Mouse (Mus musculus) CH12.LX (cell line): ENCODE data around the gene BC030499. TPM values are rescaled to one million over a fixed set of nuclear protein-coding genes. Genes with fewer than 3 reads are reported as not detected.
A peak's percentile ranks its signal among the peaks of the same experiment; 100 is the strongest.

Source experiments
- DNase-seq: peaks from one replicate; pipeline ENCODE4 v3.0.0-alpha.2; 2013; ENCODE audit errors: extremely low read depth
- H3K27ac ChIP-seq: 2 replicates; pipeline ENCODE4 v1.5.1; 2012; ENCODE audit warnings: low read depth, mild to moderate bottlenecking, control low read depth, moderate library complexity; ENCODE audit not compliant: insufficient read depth
- H3K27me3 ChIP-seq: replicated peaks from 2 replicates; pipeline ENCODE3; 2012; ENCODE audit warnings: inconsistent platforms
- H3K36me3 ChIP-seq, 2 experiments: replicated peaks in 1 of 2; 2 replicates each; pipeline versions ENCODE3 to v1.6.1; 2012; ENCODE audit warnings: inconsistent platforms in 1 of 2, low read length in 1 of 2, mild to moderate bottlenecking in 1 of 2, mixed read lengths in 1 of 2, moderate library complexity in 1 of 2; ENCODE audit not compliant: control insufficient read depth in 1 of 2, insufficient read depth in 1 of 2
- H3K4me1 ChIP-seq, 2 experiments: 2 replicates each; pipeline ENCODE4 v1.6.1; 2012; ENCODE audit warnings: inconsistent platforms in 1 of 2, moderate library complexity in 1 of 2; ENCODE audit not compliant: insufficient read depth in 2 of 2, control insufficient read depth in 1 of 2
- H3K4me2 ChIP-seq: 2 replicates; pipeline ENCODE4 v1.6.1; 2012; ENCODE audit warnings: low read depth, mild to moderate bottlenecking, control low read depth; ENCODE audit not compliant: poor library complexity, insufficient read depth, severe bottlenecking
- H3K4me3 ChIP-seq, 3 experiments: fragments of 150-350 bp in 1 of 3; sonication (generic) in 1 of 3; replicated peaks in 1 of 3; 2 replicates each; pipeline versions ENCODE3 to v1.5.1; 2011 to 2012; ENCODE audit warnings: low read depth in 2 of 3, low read length in 2 of 3, mild to moderate bottlenecking in 2 of 3, moderate library complexity in 2 of 3, control low read depth in 1 of 3, improper control_type of control experiment in 1 of 3, inconsistent platforms in 1 of 3, mixed read lengths in 1 of 3; ENCODE audit not compliant: poor library complexity in 1 of 3
- H3K79me2 ChIP-seq: replicated peaks from 2 replicates; pipeline ENCODE4 v1.6.1; 2012; ENCODE audit warnings: mild to moderate bottlenecking, moderate library complexity; ENCODE audit not compliant: control insufficient read depth, poor library complexity, insufficient read depth, severe bottlenecking; ENCODE audit errors: extremely low read depth
- H3K9ac ChIP-seq: 2 replicates; pipeline ENCODE4 v1.6.1; 2012; ENCODE audit warnings: low read depth, mild to moderate bottlenecking, control low read depth, moderate library complexity; ENCODE audit not compliant: insufficient read depth
- H3K9me3 ChIP-seq: replicated peaks from 2 replicates; pipeline ENCODE3; 2012; ENCODE audit warnings: low read length, inconsistent platforms, mixed read lengths
- BHLHE40 ChIP-seq: IDR thresholded peaks from 2 replicates; pipeline ENCODE4 v1.6.1; 2011; ENCODE audit warnings: mild to moderate bottlenecking, low read depth, low read length, improper control_type of control experiment
- CHD1 ChIP-seq: IDR thresholded peaks from 2 replicates; pipeline ENCODE4 v1.6.1; 2012; ENCODE audit warnings: low read depth, low read length, improper control_type of control experiment, inconsistent platforms
- CHD2 ChIP-seq: IDR thresholded peaks from 2 replicates; pipeline ENCODE4 v1.6.1; 2011; ENCODE audit warnings: low read length, improper control_type of control experiment
- E2F4 ChIP-seq: IDR thresholded peaks from 2 replicates; pipeline ENCODE4 v1.6.1; 2011; ENCODE audit warnings: low read depth, low read length, improper control_type of control experiment; ENCODE audit not compliant: insufficient replicate concordance
- ETS1 ChIP-seq: conservative IDR thresholded peaks from 2 replicates; pipeline ENCODE4 v1.6.1; 2012; ENCODE audit warnings: low read depth, mild to moderate bottlenecking, inconsistent platforms, low read length, improper control_type of control experiment, moderate library complexity
- GABPA ChIP-seq: IDR thresholded peaks from 2 replicates; pipeline ENCODE4 v1.6.1; 2012; ENCODE audit warnings: low read depth, low read length, improper control_type of control experiment, inconsistent platforms; ENCODE audit not compliant: insufficient replicate concordance
- HCFC1 ChIP-seq: IDR thresholded peaks from 2 replicates; pipeline ENCODE4 v1.6.1; 2012; ENCODE audit warnings: low read depth, mild to moderate bottlenecking, inconsistent platforms, low read length, improper control_type of control experiment
- IRF4 ChIP-seq: IDR thresholded peaks from 2 replicates; pipeline ENCODE4 v1.6.1; 2014; ENCODE audit warnings: low read depth, mild to moderate bottlenecking, inconsistent platforms, low read length, improper control_type of control experiment
- JUN ChIP-seq: IDR thresholded peaks from 2 replicates; pipeline ENCODE4 v1.6.1; 2011; ENCODE audit warnings: low read depth, mild to moderate bottlenecking, low read length, improper control_type of control experiment, moderate library complexity; ENCODE audit not compliant: insufficient read depth
- JUND ChIP-seq: conservative IDR thresholded peaks from 2 replicates; pipeline ENCODE4 v1.6.1; 2011; ENCODE audit warnings: low read depth, low read length, improper control_type of control experiment
- KAT2A ChIP-seq: IDR thresholded peaks from 2 replicates; pipeline ENCODE4 v1.6.1; 2012; ENCODE audit warnings: low read length, improper control_type of control experiment, inconsistent platforms; ENCODE audit not compliant: insufficient replicate concordance
- MAFK ChIP-seq: IDR thresholded peaks from 2 replicates; pipeline ENCODE4 v1.6.1; 2011; ENCODE audit warnings: low read length, improper control_type of control experiment; ENCODE audit not compliant: insufficient replicate concordance
- MAX ChIP-seq: IDR thresholded peaks from 2 replicates; pipeline ENCODE4 v1.6.1; 2011; ENCODE audit warnings: low read length, improper control_type of control experiment
- MAZ ChIP-seq: IDR thresholded peaks from 2 replicates; pipeline ENCODE4 v1.6.1; 2012; ENCODE audit warnings: low read depth, mild to moderate bottlenecking, inconsistent platforms, low read length, improper control_type of control experiment, moderate library complexity
- MEF2A ChIP-seq: IDR thresholded peaks from 2 replicates; pipeline ENCODE4 v1.6.1; 2014; ENCODE audit warnings: low read depth, mild to moderate bottlenecking, inconsistent platforms, low read length, improper control_type of control experiment, borderline replicate concordance
- MXI1 ChIP-seq: IDR thresholded peaks from 2 replicates; pipeline ENCODE4 v1.6.1; 2011; ENCODE audit warnings: mild to moderate bottlenecking, low read depth, low read length, improper control_type of control experiment
- MYC ChIP-seq: IDR thresholded peaks from 2 replicates; pipeline ENCODE4 v1.6.1; 2011; ENCODE audit warnings: low read depth, mild to moderate bottlenecking, improper control_type of control experiment, low read length
- NELFE ChIP-seq: IDR thresholded peaks from 2 replicates; pipeline ENCODE4 v1.6.1; 2011; ENCODE audit warnings: low read depth, low read length, improper control_type of control experiment
- NRF1 ChIP-seq: IDR thresholded peaks from 2 replicates; pipeline ENCODE4 v1.6.1; 2014; ENCODE audit warnings: low read depth, mild to moderate bottlenecking, inconsistent platforms, low read length, improper control_type of control experiment, moderate library complexity
- PAX5 ChIP-seq: IDR thresholded peaks from 2 replicates; pipeline ENCODE4 v1.6.1; 2012; ENCODE audit warnings: low read length, inconsistent platforms, mixed read lengths
- POLR2A ChIP-seq: IDR thresholded peaks from 2 replicates; pipeline ENCODE4 v1.6.1; 2011; ENCODE audit warnings: low read depth, mild to moderate bottlenecking, improper control_type of control experiment, low read length
- RAD21 ChIP-seq: IDR thresholded peaks from 2 replicates; pipeline ENCODE4 v1.6.1; 2011; ENCODE audit warnings: low read depth, mild to moderate bottlenecking, low read length, improper control_type of control experiment, moderate library complexity
- RCOR1 ChIP-seq: conservative IDR thresholded peaks from 2 replicates; pipeline ENCODE4 v1.6.1; 2012; ENCODE audit warnings: low read depth, mild to moderate bottlenecking, inconsistent platforms, low read length, improper control_type of control experiment
- SMC3 ChIP-seq: IDR thresholded peaks from 2 replicates; pipeline ENCODE4 v1.6.1; 2011; ENCODE audit warnings: low read depth, low read length, improper control_type of control experiment
- TBP ChIP-seq: conservative IDR thresholded peaks from 2 replicates; pipeline ENCODE4 v1.6.1; 2011; ENCODE audit warnings: low read depth, low read length, improper control_type of control experiment
- TCF12 ChIP-seq: IDR thresholded peaks from 2 replicates; pipeline ENCODE4 v1.6.1; 2014; ENCODE audit warnings: low read depth, mild to moderate bottlenecking, inconsistent platforms, low read length, improper control_type of control experiment
- UBTF ChIP-seq: IDR thresholded peaks from 2 replicates; pipeline ENCODE4 v1.6.1; 2012; ENCODE audit warnings: low read depth, mild to moderate bottlenecking, inconsistent platforms, low read length, improper control_type of control experiment, moderate library complexity
- USF1 ChIP-seq: IDR thresholded peaks from 2 replicates; pipeline ENCODE4 v1.6.1; 2014; ENCODE audit warnings: low read depth, mild to moderate bottlenecking, inconsistent platforms, low read length, improper control_type of control experiment
- USF2 ChIP-seq: conservative IDR thresholded peaks from 2 replicates; pipeline ENCODE4 v1.6.1; 2011; ENCODE audit warnings: low read depth, low read length, improper control_type of control experiment
- ZC3H11A ChIP-seq: IDR thresholded peaks from 2 replicates; pipeline ENCODE4 v1.6.1; 2012; ENCODE audit warnings: low read depth, mild to moderate bottlenecking, inconsistent platforms, low read length, improper control_type of control experiment
- ZKSCAN1 ChIP-seq: IDR thresholded peaks from 2 replicates; pipeline ENCODE4 v1.6.1; 2012; ENCODE audit warnings: low read depth, inconsistent platforms, low read length, improper control_type of control experiment, borderline replicate concordance
- ZMIZ1 ChIP-seq: IDR thresholded peaks from 2 replicates; pipeline ENCODE4 v1.6.1; 2012; ENCODE audit warnings: low read depth, mild to moderate bottlenecking, inconsistent platforms, low read length, improper control_type of control experiment
- dilution Hi-C: fragments of 300-500 bp; cut with MboI; formaldehyde crosslinking; loops from 2 replicates; pipeline ENCODE4 v1.14.3; 2020; ENCODE audit warnings: low sequenced_read_pairs; ENCODE audit not compliant: extremely low pct_unique_long_range_greater_than_20kb, extremely low pct_ligation_motif_present
- in situ Hi-C: fragments of 300-500 bp; cut with MboI; formaldehyde crosslinking; loops from 3 replicates; pipeline ENCODE4 v1.14.3; 2019; ENCODE audit warnings: low sequenced_read_pairs, low pct_ligation_motif_present, low pct_unique_long_range_greater_than_20kb, mixed read lengths
- polyA plus RNA-seq: library from polyadenylated mRNA; unstranded; fragments of >175 nt; gene quantifications from 2 replicates; pipeline ENCODE4 v1.2.1, GENCODE M21; 2012; ENCODE audit warnings: low read depth; ENCODE audit not compliant: insufficient read length
- total RNA-seq, 2 experiments: library from RNA; depleted of rRNA; stranded (reverse); fragments of 300-350 nt in 1 of 2; fragments of >200 nt in 1 of 2; gene quantifications; 2 replicates each; pipeline ENCODE4 v1.2.3; 2012 to 2014

Gene BC030499
- total and polyA plus RNA-seq, 3 experiments, result 0.81 to 1.3 (median 1.1) TPM

DNA sequence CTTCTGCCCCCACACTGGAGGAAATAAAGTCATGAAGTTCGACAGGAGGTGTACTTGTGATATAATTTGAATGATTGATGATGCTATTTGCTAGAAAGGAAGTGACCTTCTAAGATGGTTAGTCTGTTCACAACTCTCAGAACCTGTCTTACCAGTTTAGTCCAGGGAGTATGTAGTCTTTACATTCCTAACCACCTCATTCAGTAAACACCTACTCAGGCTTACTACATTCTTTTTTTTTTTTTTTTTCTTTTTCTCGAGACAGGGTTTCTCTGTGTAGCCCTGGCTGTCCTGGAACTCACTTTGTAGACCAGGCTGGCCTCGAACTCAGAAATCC, 43.7 kb upstream of the BC030499 start:
- H3K9me3 ChIP-seq, result no peaks in the 10 kb centered on the region
- peaks cover 74% of the 10 kb centered on the region for H3K79me2 ChIP-seq
- no peak for DNase-seq
- peaks cover 8 to 59% of the 10 kb centered on the region in 2 experiments for H3K4me1 ChIP-seq
- TF ChIP-seq CHD1, result no peak
- TF ChIP-seq ZMIZ1, result 0 out of 2 replicates have a peak, but pooled peaks have one; percentile 9
- peak overlapping the region; percentile 3; the same call in 1 of the 2 replicates for H3K27ac ChIP-seq
- peak overlapping the region; percentile 91 to 98 (median 97) for H3K4me3 ChIP-seq
- H3K36me3 ChIP-seq, result peaks cover 13 to 42% of the 10 kb centered on the region in 2 experiments
- H3K27me3 ChIP-seq, result no peaks in the 10 kb centered on the region
- in situ Hi-C loops, result no loop called here
- H3K9ac ChIP-seq, result peak overlapping the region; percentile 97
- peak overlapping the region; percentile 100 for H3K4me2 ChIP-seq
- dilution Hi-C loops, result no loop called here

GRCm38 (mm10) chr11:78247727-78248140, 42.9 kb upstream of the BC030499 start:
- peak overlapping the region; percentile 97 for H3K9ac ChIP-seq
- no peaks in the 10 kb centered on the region for H3K27me3 ChIP-seq
- peaks cover 18 to 44% of the 10 kb centered on the region in 2 experiments for H3K36me3 ChIP-seq
- in situ Hi-C loops (no loop called here), dilution Hi-C loops (no loop called here)
- H3K4me1 ChIP-seq, result peaks cover 8 to 53% of the 10 kb centered on the region in 2 experiments
- H3K4me3 ChIP-seq, result peak overlapping the region; percentile 64 to 98 (median 65)
- H3K9me3 ChIP-seq, result no peaks in the 10 kb centered on the region
- peaks cover 67% of the 10 kb centered on the region for H3K79me2 ChIP-seq
- peak overlapping the region; percentile 100 for H3K4me2 ChIP-seq
- peak; percentile 96 for DNase-seq
- H3K27ac ChIP-seq, result peak overlapping the region; percentile 19; the same call in 1 of the 2 replicates
- TF ChIP-seq IRF4 (peak; percentile 48), MAFK (peak; percentile 80), USF2 (no peak), BHLHE40 (no peak), MXI1 (no peak), MYC (0 out of 2 replicates have a peak, but pooled peaks have one; percentile 61), CHD1 (no peak; the same call in 1 of the 2 replicates), JUN (no peak), NRF1 (no peak), GABPA (no peak), SMC3 (no peak), ETS1 (no peak; the same call in 1 of the 2 replicates), ZMIZ1 (peak; percentile 71), ZC3H11A (no peak), TBP (peak; percentile 75), USF1 (no peak), UBTF (no peak), PAX5 (no peak), MEF2A (no peak; the same call in 1 of the 2 replicates), POLR2A (peak; percentile 85), TCF12 (peak; percentile 51; the same call in 1 of the 2 replicates), MAX (0 out of 2 replicates have a peak, but pooled peaks have one; percentile 29), HCFC1 (peak; percentile 78), RAD21 (no peak), CHD2 (peak; percentile 92), KAT2A (peak; percentile 50; the same call in 1 of the 2 replicates), E2F4 (no peak), NELFE (peak; percentile 63), ZKSCAN1 (no peak), MAZ (no peak), RCOR1 (no peak), JUND (no peak)
